Mouse (Mus musculus): Measurements from ENCODE around the gene Adora3. TPM values are rescaled to one million over a fixed set of nuclear protein-coding genes. Genes with fewer than 3 reads are reported as not detected.

Adora3 gene
- not detected for polyA plus RNA-seq (2017; shearing (Covaris generic))

DNA sequence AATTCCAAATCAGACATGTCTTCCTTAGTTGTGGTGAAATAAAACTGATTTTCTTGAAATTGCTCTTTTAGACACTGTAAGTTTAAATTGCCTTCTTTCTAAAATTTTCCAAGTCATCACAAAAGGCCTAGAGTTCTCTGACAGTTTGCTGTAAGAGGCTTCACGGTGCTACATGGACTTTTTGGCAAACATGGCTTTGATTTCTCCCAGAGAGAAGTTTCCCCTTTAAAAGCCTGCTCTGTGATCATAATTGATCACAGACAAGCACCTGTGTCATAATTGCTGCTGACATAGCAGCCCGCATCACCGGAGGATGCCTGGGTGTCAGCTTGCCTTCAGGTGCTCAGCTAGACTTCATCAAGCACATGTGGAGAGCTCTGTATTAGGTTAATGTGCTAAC lies at the start of gene Adora3, which contains the start of gene Tmigd3:
Adora3 (plus strand) TSS at position 301 of the 400 bp plus-strand sequence.
Tmigd3 (plus strand) TSS at position 346 of the 400 bp plus-strand sequence.

DNA sequence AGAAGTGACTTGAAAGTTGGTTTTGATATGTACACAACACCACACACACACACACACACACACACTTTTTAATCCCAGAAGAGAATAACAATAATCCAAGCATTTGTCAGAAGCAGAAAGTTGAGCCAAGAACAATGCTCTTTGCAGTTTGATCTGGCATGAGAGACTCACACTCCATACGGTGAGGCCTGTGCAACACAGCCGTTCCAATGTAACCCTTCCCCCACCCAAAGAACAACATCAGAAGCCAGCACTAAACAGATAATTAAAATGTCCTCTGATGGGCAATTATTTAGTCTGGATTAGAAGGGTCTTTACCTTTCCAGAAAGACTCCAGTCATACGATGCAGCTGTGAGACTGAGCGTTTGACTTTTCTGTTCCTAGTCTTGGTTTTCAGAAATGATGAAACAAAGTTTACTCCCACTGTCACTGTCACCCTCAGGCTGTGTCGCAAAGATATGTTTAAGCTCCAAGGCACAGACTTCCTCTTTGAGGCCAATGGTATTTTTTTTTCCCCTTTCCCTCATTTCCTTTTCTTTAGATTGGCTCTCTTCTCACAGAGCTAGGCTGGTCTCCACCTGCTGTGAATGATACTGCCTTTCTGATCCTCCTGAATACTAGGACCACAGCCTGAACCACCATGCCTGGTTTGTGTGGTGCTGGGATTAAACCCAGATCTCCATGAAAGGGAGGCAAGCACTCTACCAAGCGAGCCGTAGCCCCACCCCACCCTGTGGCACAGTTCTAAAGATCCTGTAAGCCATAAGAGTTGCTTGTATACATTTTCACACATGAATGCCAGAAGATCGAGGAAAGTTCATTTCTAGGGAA lies 61.8 kb downstream of the Adora3 start, which contains the start of gene I830077J02Rik:
I830077J02Rik (minus strand) TSS at position 425 of the 832 bp plus-strand sequence.

Other genes starting within 250 kb of the Adora3 start
- gene Ddx20, start 183.3 kb upstream of the Adora3 start, polyA plus RNA-seq (2017; shearing (Covaris generic)) = 29.1 TPM
- 3.1 TPM for gene Inka2, start 166.3 kb upstream of the Adora3 start, polyA plus RNA-seq (2017; shearing (Covaris generic))
- gene Rap1a, start 69.5 kb upstream of the Adora3 start, polyA plus RNA-seq (2017; shearing (Covaris generic)) = 278 TPM
- gene Tmigd3, start within 50 bp of the Adora3 start, polyA plus RNA-seq (2017; shearing (Covaris generic)) = not detected
- gene I830077J02Rik, start 61.8 kb downstream of the Adora3 start, polyA plus RNA-seq (2017; shearing (Covaris generic)) = 0.60 TPM
- gene Wdr77, start 88.5 kb downstream of the Adora3 start, polyA plus RNA-seq (2017; shearing (Covaris generic)) = 83.1 TPM
- gene Atp5f1, start 89.2 kb downstream of the Adora3 start, polyA plus RNA-seq (2017; shearing (Covaris generic)) = 353 TPM
- 7.7 TPM for gene Ovgp1, start 102.9 kb downstream of the Adora3 start, polyA plus RNA-seq (2017; shearing (Covaris generic))
- 1.6 TPM for gene Pifo, start 143.8 kb downstream of the Adora3 start, polyA plus RNA-seq (2017; shearing (Covaris generic))
- gene Chil5, start 162.0 kb downstream of the Adora3 start, polyA plus RNA-seq (2017; shearing (Covaris generic)) = 12.3 TPM
- gene Chia1, start 242.4 kb downstream of the Adora3 start, polyA plus RNA-seq (2017; shearing (Covaris generic)) = 20.0 TPM

All from CD4-positive, CD25-positive, alpha-beta regulatory T cell (primary cell).